Mouse (Mus musculus): ENCODE data around the gene Clcn7. TPM values are rescaled to one million over a fixed set of nuclear protein-coding genes. Genes with fewer than 3 reads are reported as not detected.

Clcn7 gene
- polyA plus RNA-seq, 1 experiment from 2014 or later, result 20.5 TPM

GRCm38 (mm10) chr17:25138803-25139202 lies 5.6 kb downstream of the Clcn7 start:
- no peaks in the 10 kb centered on the region for H3K27me3 ChIP-seq (ENCODE audit: insufficient read depth, poor library complexity, severe bottlenecking)
- H3K9me3 ChIP-seq, result no peaks in the 10 kb centered on the region
- DNase-seq (ENCODE audit: low spot score), result no peak
- H3K4me1 ChIP-seq, result peaks cover 10% of the 10 kb centered on the region
- H3K36me3 ChIP-seq, result peaks cover 12% of the 10 kb centered on the region; the same call in 1 of the 2 replicates
- H3K4me3 ChIP-seq, result no peak overlapping the region
- H3K27ac ChIP-seq, result no peak overlapping the region
- WGBS, result 91% methylated on average over 1 of the region's 1 CpGs

- Histone ChIP-seq H3K27ac (no peak overlapping the region), H3K36me3 (peaks cover 14% of the 10 kb centered on the region; the same call in 1 of the 2 replicates), H3K27me3 (ENCODE audit: insufficient read depth, poor library complexity, severe bottlenecking) (no peaks in the 10 kb centered on the region), H3K9me3 (no peaks in the 10 kb centered on the region), H3K4me1 (peaks cover 7% of the 10 kb centered on the region; the same call in 1 of the 2 replicates), H3K4me3 (no peak overlapping the region)
- WGBS, result 69% methylated on average over 4 of the region's 4 CpGs
- no peak for DNase-seq (ENCODE audit: low spot score)
Measured at GRCm38 (mm10) chr17:25139960-25140359, 6.8 kb downstream of the Clcn7 start.

GRCm38 (mm10) chr17:25162161-25162560 lies 29.0 kb downstream of the Clcn7 start, which contains the start of gene Ccdc154:
Gene Ccdc154, plus strand, starts transcription at chr17:25162461.
- Histone ChIP-seq H3K36me3 (peaks cover 42% of the 10 kb centered on the region), H3K27me3 (ENCODE audit: insufficient read depth, poor library complexity, severe bottlenecking) (no peaks in the 10 kb centered on the region), H3K4me3 (no peak within 1 kb of the TSS), H3K4me1 (0 out of 2 replicates have a peak, but pooled peaks cover 3% of the 10 kb centered on the region), H3K27ac (no peak within 1 kb of the TSS), H3K9me3 (no peaks in the 10 kb centered on the region)
- DNase-seq (ENCODE audit: low spot score), result no peak
- WGBS, result 84% methylated on average over 1 of the region's 1 CpGs

- no peak overlapping the region; the same call in 1 of the 2 replicates for H3K27ac ChIP-seq
- no peaks in the 10 kb centered on the region for H3K9me3 ChIP-seq
- H3K4me3 ChIP-seq, result no peak overlapping the region
- H3K4me1 ChIP-seq, result 0 out of 2 replicates have a peak, but pooled peaks cover 3% of the 10 kb centered on the region
- 72% methylated on average over 7 of the region's 7 CpGs for WGBS
- H3K27me3 ChIP-seq (ENCODE audit: insufficient read depth, poor library complexity, severe bottlenecking), result 0 out of 2 replicates have a peak, but pooled peaks cover 9% of the 10 kb centered on the region
- no peak for DNase-seq (ENCODE audit: low spot score)
- peaks cover 34% of the 10 kb centered on the region for H3K36me3 ChIP-seq
Measured at GRCm38 (mm10) chr17:25163387-25163786, 30.2 kb downstream of the Clcn7 start.

- 82% methylated on average over 3 of the region's 3 CpGs for WGBS
- DNase-seq (ENCODE audit: low spot score), result no peak
- 0 out of 2 replicates have a peak, but pooled peaks cover 3% of the 10 kb centered on the region for H3K4me1 ChIP-seq
- no peak overlapping the region for H3K27ac ChIP-seq
- peaks cover 24% of the 10 kb centered on the region for H3K36me3 ChIP-seq
- H3K9me3 ChIP-seq, result no peaks in the 10 kb centered on the region
- H3K27me3 ChIP-seq (ENCODE audit: insufficient read depth, poor library complexity, severe bottlenecking), result 0 out of 2 replicates have a peak, but pooled peaks cover 9% of the 10 kb centered on the region
- H3K4me3 ChIP-seq, result no peak overlapping the region
Measured at GRCm38 (mm10) chr17:25164770-25165169, 31.6 kb downstream of the Clcn7 start.

GRCm38 (mm10) chr17:25165970-25166671 lies 32.9 kb downstream of the Clcn7 start:
- Histone ChIP-seq H3K9me3 (no peaks in the 10 kb centered on the region), H3K4me3 (no peak overlapping the region), H3K4me1 (peaks cover 7% of the 10 kb centered on the region; the same call in 1 of the 2 replicates), H3K27ac (no peak overlapping the region), H3K36me3 (peaks cover 10% of the 10 kb centered on the region), H3K27me3 (ENCODE audit: insufficient read depth, poor library complexity, severe bottlenecking) (0 out of 2 replicates have a peak, but pooled peaks cover 9% of the 10 kb centered on the region)
- no peak for DNase-seq (ENCODE audit: low spot score)
- WGBS, result 47% methylated on average over 6 of the region's 6 CpGs

- no peaks in the 10 kb centered on the region for H3K36me3 ChIP-seq
- H3K4me3 ChIP-seq, result no peak overlapping the region
- no peak overlapping the region for H3K27ac ChIP-seq
- 0 out of 2 replicates have a peak, but pooled peaks cover 9% of the 10 kb centered on the region for H3K27me3 ChIP-seq (ENCODE audit: insufficient read depth, poor library complexity, severe bottlenecking)
- DNase-seq (ENCODE audit: low spot score), result no peak
- 82% methylated on average over 2 of the region's 2 CpGs for WGBS
- H3K4me1 ChIP-seq, result peaks cover 18% of the 10 kb centered on the region
- no peaks in the 10 kb centered on the region for H3K9me3 ChIP-seq
Measured at GRCm38 (mm10) chr17:25169706-25170105, 36.5 kb downstream of the Clcn7 start.

GRCm38 (mm10) chr17:25172558-25172957 lies 39.4 kb downstream of the Clcn7 start:
- WGBS, result 87% methylated on average over 3 of the region's 3 CpGs
- 0 out of 2 replicates have a peak, but pooled peaks cover 11% of the 10 kb centered on the region for H3K27me3 ChIP-seq (ENCODE audit: insufficient read depth, poor library complexity, severe bottlenecking)
- H3K27ac ChIP-seq, result no peak overlapping the region
- no peak for DNase-seq (ENCODE audit: low spot score)
- no peak overlapping the region for H3K4me3 ChIP-seq
- H3K36me3 ChIP-seq, result no peaks in the 10 kb centered on the region
- no peaks in the 10 kb centered on the region for H3K9me3 ChIP-seq
- H3K4me1 ChIP-seq, result peaks cover 16% of the 10 kb centered on the region

- Histone ChIP-seq H3K4me1 (peaks cover 16% of the 10 kb centered on the region), H3K4me3 (no peak within 1 kb of the TSS), H3K9me3 (no peaks in the 10 kb centered on the region), H3K36me3 (no peaks in the 10 kb centered on the region), H3K27me3 (ENCODE audit: insufficient read depth, poor library complexity, severe bottlenecking) (0 out of 2 replicates have a peak, but pooled peaks cover 8% of the 10 kb centered on the region), H3K27ac (no peak within 1 kb of the TSS)
- WGBS, result 70% methylated on average over 9 of the region's 9 CpGs
- no peak for DNase-seq (ENCODE audit: low spot score)
Measured at GRCm38 (mm10) chr17:25175411-25175810, 42.2 kb downstream of the Clcn7 start, which contains the start of gene Gm38655. Gene Gm38655, minus strand, starts transcription at chr17:25175471.

GRCm38 (mm10) chr17:25183232-25183631 lies 50.0 kb downstream of the Clcn7 start:
- H3K27me3 ChIP-seq (ENCODE audit: insufficient read depth, poor library complexity, severe bottlenecking), result peaks cover 15% of the 10 kb centered on the region
- DNase-seq (ENCODE audit: low spot score), result no peak
- peaks cover 16% of the 10 kb centered on the region for H3K4me1 ChIP-seq
- peaks cover 6% of the 10 kb centered on the region; the same call in 1 of the 2 replicates for H3K36me3 ChIP-seq
- no peak overlapping the region for H3K27ac ChIP-seq
- H3K9me3 ChIP-seq, result no peaks in the 10 kb centered on the region
- H3K4me3 ChIP-seq, result peak overlapping the region; percentile 83; the same call in 1 of the 2 replicates

GRCm38 (mm10) chr17:25184129-25184691 lies 51.0 kb downstream of the Clcn7 start, which contains the start of gene BC003965:
Gene BC003965, plus strand, starts transcription at chr17:25184554.
- DNase-seq (ENCODE audit: low spot score), result peak; percentile 98
- Histone ChIP-seq H3K36me3 (peaks cover 6% of the 10 kb centered on the region; the same call in 1 of the 2 replicates), H3K27me3 (ENCODE audit: insufficient read depth, poor library complexity, severe bottlenecking) (peaks cover 13% of the 10 kb centered on the region), H3K27ac (peak within 1 kb of the TSS; percentile 96), H3K4me3 (peak within 1 kb of the TSS; percentile 83), H3K9me3 (no peaks in the 10 kb centered on the region), H3K4me1 (peaks cover 26% of the 10 kb centered on the region)
- WGBS, result under 1% methylated on average over 50 of the region's 50 CpGs

- Histone ChIP-seq H3K4me1 (peaks cover 32% of the 10 kb centered on the region), H3K27me3 (ENCODE audit: insufficient read depth, poor library complexity, severe bottlenecking) (peaks cover 12% of the 10 kb centered on the region), H3K4me3 (peak overlapping the region; percentile 83), H3K9me3 (no peaks in the 10 kb centered on the region), H3K36me3 (peaks cover 6% of the 10 kb centered on the region; the same call in 1 of the 2 replicates), H3K27ac (peak overlapping the region; percentile 96)
- DNase-seq (ENCODE audit: low spot score), result no peak
- WGBS, result 8% methylated on average over 17 of the region's 17 CpGs
Measured at GRCm38 (mm10) chr17:25184961-25185360, 51.8 kb downstream of the Clcn7 start.

- DNase-seq (ENCODE audit: low spot score), result no peak
- H3K9me3 ChIP-seq, result no peaks in the 10 kb centered on the region
- WGBS, result 5% methylated on average over 11 of the region's 11 CpGs
- peaks cover 3% of the 10 kb centered on the region for H3K27me3 ChIP-seq (ENCODE audit: insufficient read depth, poor library complexity, severe bottlenecking)
- H3K4me1 ChIP-seq, result peaks cover 32% of the 10 kb centered on the region
- peak overlapping the region; percentile 97 for H3K4me3 ChIP-seq
- H3K36me3 ChIP-seq, result peaks cover 19% of the 10 kb centered on the region
- peak overlapping the region; percentile 96 for H3K27ac ChIP-seq
Measured at GRCm38 (mm10) chr17:25187784-25188149, 54.6 kb downstream of the Clcn7 start.
